Mouse (Mus musculus) bone marrow, adult 2 months (tissue): Measurements from ENCODE around the gene Rhbg.

Experiments used
- CTCF ChIP-seq: fragments of 200-500 bp; IDR thresholded peaks from 2 replicates; pipeline ENCODE4 v1.5.1; 2011; ENCODE audit warnings: low read length, control low read depth; ENCODE audit not compliant: control insufficient read depth, insufficient read depth
- POLR2A ChIP-seq: fragments of 200-500 bp; IDR thresholded peaks from 2 replicates; pipeline ENCODE4 v1.6.1; 2011; ENCODE audit warnings: low read depth, mild to moderate bottlenecking, control low read depth, low read length, borderline replicate concordance; ENCODE audit not compliant: control insufficient read depth

DNA sequence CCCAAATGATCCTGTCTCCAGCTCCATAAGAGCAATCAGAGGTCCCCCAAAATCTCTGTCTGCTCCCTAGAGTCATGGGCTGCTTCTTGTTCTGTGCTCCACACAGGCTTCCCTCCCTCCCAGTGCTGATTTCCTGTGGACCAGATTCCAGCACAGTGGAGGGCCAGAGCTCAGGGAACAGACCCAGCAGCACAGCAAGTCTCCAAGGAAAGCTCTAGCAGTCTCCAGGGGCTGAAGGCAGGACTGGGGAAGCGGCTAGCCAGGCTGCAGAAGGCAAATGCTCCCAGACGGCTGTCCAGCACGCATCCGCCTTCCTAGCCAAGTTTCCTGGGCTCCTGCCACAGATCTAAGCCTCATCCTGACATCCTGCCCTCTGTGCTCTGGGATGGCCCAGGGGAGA is 25.6 kb downstream of the Rhbg start:
- TF ChIP-seq CTCF (no peak), POLR2A (no peak)
